Mouse (Mus musculus) ovary, adult 18-20 months (tissue): ENCODE data around the gene Isoc2a.
"Not testable (repeated sequence)": the region's sequence is repeated elsewhere in the genome, so short reads cannot be mapped to it uniquely, and the experiment has no call there.

Experiments
- DNase-seq: peaks from one replicate; pipeline ENCODE4 v3.0.0; 2022; ENCODE audit warnings: low spot score, mixed read lengths

Gene Isoc2a

GRCm38 (mm10) chr7:4876753-4877221, at the start of gene Isoc2a:
Gene Isoc2a (plus strand): TSS chr7:4877153.
- DNase-seq = peak; percentile 90

GRCm38 (mm10) chr7:4830476-4830875, 46.5 kb upstream of the Isoc2a start:
- no peak for DNase-seq

GRCm38 (mm10) chr7:4835631-4836327, 41.2 kb upstream of the Isoc2a start:
- DNase-seq = no peak

GRCm38 (mm10) chr7:4836351-4836792, 40.6 kb upstream of the Isoc2a start:
- DNase-seq = peak; percentile 43

- DNase-seq = no peak
Measured at GRCm38 (mm10) chr7:4837639-4838038, 39.3 kb upstream of the Isoc2a start.

GRCm38 (mm10) chr7:4842077-4842476, 34.9 kb upstream of the Isoc2a start:
- DNase-seq = no peak

- DNase-seq = no peak
Measured at GRCm38 (mm10) chr7:4842634-4843131, 34.3 kb upstream of the Isoc2a start.

GRCm38 (mm10) chr7:4843604-4844244, 33.2 kb upstream of the Isoc2a start:
- DNase-seq = no peak

- DNase-seq = no peak
Measured at GRCm38 (mm10) chr7:4844245-4844916, 32.6 kb upstream of the Isoc2a start, which contains the start of gene Shisa7. Gene Shisa7 (minus strand): TSS chr7:4844696.

- no peak for DNase-seq
Measured at GRCm38 (mm10) chr7:4844917-4845309, 32.0 kb upstream of the Isoc2a start.

GRCm38 (mm10) chr7:4849372-4849771, 27.6 kb upstream of the Isoc2a start:
- no peak for DNase-seq

- DNase-seq = peak; percentile 73
Measured at GRCm38 (mm10) chr7:4850621-4851314, 26.2 kb upstream of the Isoc2a start.

GRCm38 (mm10) chr7:4851315-4851688, 25.7 kb upstream of the Isoc2a start:
- no peak for DNase-seq

- peak; percentile 61 for DNase-seq
Measured at GRCm38 (mm10) chr7:4853613-4854012, 23.3 kb upstream of the Isoc2a start.

GRCm38 (mm10) chr7:4856508-4856907, 20.4 kb upstream of the Isoc2a start:
- no peak for DNase-seq

GRCm38 (mm10) chr7:4857321-4857720, 19.6 kb upstream of the Isoc2a start:
- no peak for DNase-seq

- no peak for DNase-seq
Measured at GRCm38 (mm10) chr7:4859418-4859978, 17.5 kb upstream of the Isoc2a start.

- not testable (repeated sequence) for DNase-seq
Measured at GRCm38 (mm10) chr7:4860926-4861325, 16.0 kb upstream of the Isoc2a start.

- DNase-seq = peak; percentile 85
Measured at GRCm38 (mm10) chr7:4863041-4863440, 13.9 kb upstream of the Isoc2a start.

GRCm38 (mm10) chr7:4863541-4864080, 13.3 kb upstream of the Isoc2a start:
- no peak for DNase-seq

GRCm38 (mm10) chr7:4864130-4864845, 12.7 kb upstream of the Isoc2a start:
- DNase-seq = no peak
